Mouse (Mus musculus) limb, embryonic 11.5 days (tissue): ENCODE measurements at regions not wholly inside any gene's neighbourhood (a gene's known extent, or its start where the extent isn't known, plus 50 kb on each side); places are given as distances from the start of the nearest gene placed in this dataset.

Source experiments
- ATAC-seq: fragments of 200-750 bp; cut with Nextera tagmentation; 2 replicates; pipeline ENCODE4 v1.8.0; 2017; ENCODE audit warnings: low read depth; ENCODE audit not compliant: insufficient number of reproducible peaks, low FRiP score, low TSS enrichment
- DNase-seq: peaks from one replicate; pipeline ENCODE4 v3.0.0-alpha.2; 2015; ENCODE audit warnings: low spot score
- H3K27ac ChIP-seq: fragments of 300-500 bp; sonication (generic); replicated peaks from 2 replicates; pipeline ENCODE4 v1.5.1; 2014; ENCODE audit warnings: low read depth, mild to moderate bottlenecking, low read length
- H3K27me3 ChIP-seq: fragments of 300-500 bp; sonication (generic); 2 replicates; pipeline ENCODE4 v1.6.1; 2014; ENCODE audit warnings: mild to moderate bottlenecking, low read length, mixed read lengths; ENCODE audit not compliant: control insufficient read depth, insufficient read depth
- H3K36me3 ChIP-seq: fragments of 300-500 bp; sonication (generic); 2 replicates; pipeline ENCODE4 v1.6.1; 2014; ENCODE audit warnings: mild to moderate bottlenecking, low read length, moderate library complexity, mixed read lengths; ENCODE audit not compliant: control insufficient read depth, insufficient read depth
- H3K4me1 ChIP-seq: fragments of 300-500 bp; sonication (generic); 2 replicates; pipeline ENCODE4 v1.6.1; 2014; ENCODE audit warnings: low read length, mixed read lengths; ENCODE audit not compliant: control insufficient read depth, insufficient read depth
- H3K4me2 ChIP-seq: fragments of 300-500 bp; sonication (generic); 2 replicates; pipeline ENCODE4 v1.6.1; 2014; ENCODE audit warnings: low read depth, mild to moderate bottlenecking, moderate library complexity; ENCODE audit not compliant: severe bottlenecking
- H3K4me3 ChIP-seq: fragments of 300-500 bp; sonication (generic); 2 replicates; pipeline ENCODE4 v1.5.1; 2014; ENCODE audit warnings: low read depth, low read length
- H3K9ac ChIP-seq: fragments of 300-500 bp; sonication (generic); 2 replicates; pipeline ENCODE4 v1.6.1; 2014; ENCODE audit warnings: mild to moderate bottlenecking, low read length
- H3K9me3 ChIP-seq: fragments of 300-500 bp; sonication (generic); 2 replicates; pipeline ENCODE4 v1.6.1; 2016; ENCODE audit warnings: low read length; ENCODE audit not compliant: control insufficient read depth
- WGBS: fragments of 180-500 bp; shearing (Covaris S2); extraction: QIAGEN DNeasy Blood & Tissue Kit; methylation state at CpG from one replicate; pipeline ENCODE4 v1.1.7; 2014; 5-methylcytosine and 5-hydroxymethylcytosine counted together

- H3K9me3 ChIP-seq, result no peaks in the 10 kb centered on the region
- 15% methylated on average over 9 of the region's 9 CpGs for WGBS
- no peaks in the 10 kb centered on the region for H3K27me3 ChIP-seq
- peak overlapping the region; percentile 53 for H3K4me2 ChIP-seq
- H3K4me1 ChIP-seq, result peaks cover 18% of the 10 kb centered on the region; the same call in 1 of the 2 replicates
- no peaks in the 10 kb centered on the region for H3K36me3 ChIP-seq
- no peak overlapping the region for H3K27ac ChIP-seq
- DNase-seq (peak; percentile 48), ATAC-seq (peak; percentile 58; the same call in 1 of the 2 replicates)
- H3K9ac ChIP-seq, result no peak overlapping the region
- H3K4me3 ChIP-seq, result peak overlapping the region; percentile 15; the same call in 1 of the 2 replicates
Measured at GRCm38 (mm10) chr8:26352541-26353010, 233.2 kb downstream of the Gm45692 start.

DNA sequence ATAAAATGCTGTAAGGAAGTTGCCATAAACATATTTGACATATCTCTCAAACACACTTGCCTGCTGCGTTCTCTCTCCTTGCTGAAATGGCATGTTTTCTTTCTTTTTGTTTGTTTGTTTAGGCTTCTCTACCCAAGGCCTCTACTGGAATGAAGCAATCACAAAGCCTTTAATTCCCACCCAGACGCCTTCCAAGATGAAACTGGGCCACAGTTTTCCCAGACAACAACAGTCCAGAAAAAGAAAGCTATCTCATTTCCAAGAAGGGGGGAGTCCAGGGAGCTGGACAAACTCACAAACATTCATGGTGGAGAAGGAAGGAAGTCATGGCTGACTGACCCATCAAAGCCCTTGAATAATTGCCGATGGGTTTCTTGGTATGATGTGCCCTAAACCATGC lies 234.1 kb downstream of the Gm45692 start:
- H3K4me1 ChIP-seq, result peaks cover 18% of the 10 kb centered on the region; the same call in 1 of the 2 replicates

GRCm38 (mm10) chr8:26354516-26354915 lies 235.2 kb downstream of the Gm45692 start:
- H3K27me3 ChIP-seq, result no peaks in the 10 kb centered on the region
- WGBS, result 16% methylated on average over 4 of the region's 4 CpGs
- peaks cover 18% of the 10 kb centered on the region; the same call in 1 of the 2 replicates for H3K4me1 ChIP-seq
- H3K4me2 ChIP-seq, result no peak overlapping the region
- H3K36me3 ChIP-seq, result no peaks in the 10 kb centered on the region
- no peak overlapping the region for H3K9ac ChIP-seq
- H3K27ac ChIP-seq, result no peak overlapping the region
- ATAC-seq, result no peak
- no peak overlapping the region for H3K4me3 ChIP-seq
- no peaks in the 10 kb centered on the region for H3K9me3 ChIP-seq
- DNase-seq, result no peak

More for the DNA sequence above, 234.1 kb downstream of the Gm45692 start:
- no peaks in the 10 kb centered on the region for H3K27me3 ChIP-seq
- H3K27ac ChIP-seq, result no peak overlapping the region
- ATAC-seq (no peak), DNase-seq (no peak)
- no peak overlapping the region for H3K4me2 ChIP-seq
- H3K9me3 ChIP-seq, result no peaks in the 10 kb centered on the region
- H3K4me3 ChIP-seq, result no peak overlapping the region
- no peak overlapping the region for H3K9ac ChIP-seq
- 67% methylated on average over 3 of the region's 3 CpGs for WGBS
- no peaks in the 10 kb centered on the region for H3K36me3 ChIP-seq

DNA sequence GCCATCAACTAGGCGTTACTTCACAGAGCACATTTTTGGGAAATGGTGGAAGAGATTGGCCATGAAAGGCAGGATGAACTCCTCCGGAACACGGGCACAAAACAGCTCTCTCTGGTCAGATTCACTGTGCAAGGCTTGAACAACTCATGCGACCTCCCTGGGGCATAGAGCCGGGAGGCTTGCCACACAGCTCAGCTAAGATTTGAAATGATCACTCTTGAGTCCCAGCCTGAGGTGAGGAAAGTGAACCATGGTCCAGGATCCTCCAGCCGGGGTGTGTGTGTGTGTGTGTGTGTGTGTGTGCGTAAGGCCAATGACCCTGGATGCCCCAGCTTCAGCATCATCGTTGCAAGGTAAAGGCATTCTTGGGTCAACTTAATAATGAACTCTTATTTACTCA lies 237.5 kb downstream of the Gm45692 start:
- no peak for DNase-seq
- Histone ChIP-seq H3K9ac (no peak overlapping the region), H3K9me3 (no peaks in the 10 kb centered on the region), H3K36me3 (no peaks in the 10 kb centered on the region), H3K4me2 (no peak overlapping the region), H3K27me3 (no peaks in the 10 kb centered on the region), H3K4me3 (no peak overlapping the region), H3K27ac (no peak overlapping the region), H3K4me1 (peaks cover 11% of the 10 kb centered on the region; the same call in 1 of the 2 replicates)
- WGBS, result 74% methylated on average over 8 of the region's 8 CpGs
- ATAC-seq, result no peak

DNA sequence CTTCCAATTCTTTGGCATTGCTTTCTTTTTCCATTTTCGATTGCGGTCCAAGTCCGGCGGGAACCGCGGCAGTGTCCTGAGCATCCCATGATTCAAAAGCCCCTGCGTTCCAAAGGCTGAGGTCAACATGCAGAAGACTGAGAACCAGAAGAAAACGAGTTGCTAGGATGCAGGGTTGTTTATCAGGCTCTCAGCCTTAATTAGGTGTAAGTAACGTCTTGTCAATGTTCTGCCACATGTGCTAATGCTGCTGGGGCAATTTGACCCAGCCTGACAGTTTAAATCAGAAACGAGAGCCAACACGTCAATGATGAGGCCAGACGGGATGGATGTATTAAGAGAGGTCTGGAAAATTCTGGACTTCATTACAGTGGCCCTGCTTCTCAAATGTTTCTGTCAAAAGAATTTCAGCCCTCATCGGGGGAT lies 239.4 kb downstream of the Gm45692 start:
- no peak overlapping the region for H3K4me3 ChIP-seq
- H3K27ac ChIP-seq, result no peak overlapping the region
- no peak for ATAC-seq
- H3K36me3 ChIP-seq, result no peaks in the 10 kb centered on the region
- H3K4me2 ChIP-seq, result no peak overlapping the region
- no peak overlapping the region for H3K9ac ChIP-seq
- peaks cover 2% of the 10 kb centered on the region; the same call in 1 of the 2 replicates for H3K27me3 ChIP-seq
- DNase-seq, result peak; percentile 53
- WGBS, result 34% methylated on average over 13 of the region's 13 CpGs
- peaks cover 4% of the 10 kb centered on the region; the same call in 1 of the 2 replicates for H3K4me1 ChIP-seq
- H3K9me3 ChIP-seq, result no peaks in the 10 kb centered on the region

- no peak overlapping the region for H3K9ac ChIP-seq
- 92% methylated on average over 5 of the region's 5 CpGs for WGBS
- H3K4me1 ChIP-seq, result no peaks in the 10 kb centered on the region
- DNase-seq, result no peak
- no peaks in the 10 kb centered on the region for H3K9me3 ChIP-seq
- no peak overlapping the region for H3K4me2 ChIP-seq
- no peaks in the 10 kb centered on the region for H3K36me3 ChIP-seq
- H3K4me3 ChIP-seq, result no peak overlapping the region
- H3K27me3 ChIP-seq, result peaks cover 2% of the 10 kb centered on the region; the same call in 1 of the 2 replicates
- no peak for ATAC-seq
- H3K27ac ChIP-seq, result no peak overlapping the region
Measured at GRCm38 (mm10) chr8:26362366-26362765, 243.0 kb downstream of the Gm45692 start.

DNA sequence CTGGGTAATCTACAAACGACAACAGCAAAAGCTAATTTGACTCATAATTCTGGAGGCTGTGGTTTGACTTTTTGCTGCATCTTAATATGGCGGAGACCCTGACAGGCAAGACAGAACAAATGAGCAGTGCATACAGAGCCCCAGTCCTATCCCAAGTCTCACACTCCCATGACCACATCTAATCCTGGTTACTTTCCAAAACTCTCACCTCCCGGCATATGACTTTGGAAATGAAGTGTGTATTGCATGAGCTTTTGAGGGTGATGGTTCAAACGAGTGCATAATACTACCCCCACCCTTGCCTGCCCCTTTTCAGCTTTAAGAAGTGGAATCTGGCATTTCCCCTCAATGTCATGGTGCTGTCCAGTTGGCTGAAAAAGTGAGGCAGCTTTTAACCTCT lies 244.3 kb downstream of the Gm45692 start:
- H3K36me3 ChIP-seq, result no peaks in the 10 kb centered on the region
- no peak overlapping the region for H3K9ac ChIP-seq
- H3K4me3 ChIP-seq, result no peak overlapping the region
- H3K27me3 ChIP-seq, result peaks cover 2% of the 10 kb centered on the region; the same call in 1 of the 2 replicates
- 84% methylated on average over 4 of the region's 4 CpGs for WGBS
- no peak overlapping the region for H3K4me2 ChIP-seq
- H3K27ac ChIP-seq, result no peak overlapping the region
- no peaks in the 10 kb centered on the region for H3K4me1 ChIP-seq
- no peaks in the 10 kb centered on the region for H3K9me3 ChIP-seq
- ATAC-seq (no peak), DNase-seq (no peak)

DNA sequence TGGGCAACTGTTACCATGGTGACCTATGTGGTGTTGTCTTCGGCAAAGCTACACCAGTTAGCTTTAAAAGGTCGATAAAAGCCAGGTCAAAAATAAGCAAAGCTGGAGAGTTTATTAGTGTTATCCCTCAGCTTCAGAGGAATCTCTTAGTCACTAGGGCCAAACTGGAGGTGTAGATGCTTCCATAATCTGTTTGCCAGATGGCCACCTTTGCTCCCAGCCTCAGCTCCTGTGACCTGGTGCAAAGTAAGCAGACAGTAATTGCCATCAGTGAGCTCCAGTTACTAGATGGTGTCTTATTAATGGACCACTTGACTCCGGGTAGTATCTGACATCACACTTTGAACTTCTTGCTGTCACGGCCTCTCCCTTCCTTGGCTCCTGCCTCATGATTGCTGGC lies 245.3 kb downstream of the Gm45692 start:
- H3K4me2 ChIP-seq, result no peak overlapping the region
- no peaks in the 10 kb centered on the region for H3K36me3 ChIP-seq
- DNase-seq, result no peak
- ATAC-seq, result no peak
- no peaks in the 10 kb centered on the region for H3K9me3 ChIP-seq
- no peak overlapping the region for H3K9ac ChIP-seq
- peaks cover 2% of the 10 kb centered on the region; the same call in 1 of the 2 replicates for H3K27me3 ChIP-seq
- H3K4me1 ChIP-seq, result no peaks in the 10 kb centered on the region
- H3K4me3 ChIP-seq, result no peak overlapping the region
- WGBS, result 36% methylated on average over 4 of the region's 4 CpGs
- H3K27ac ChIP-seq, result no peak overlapping the region

DNA sequence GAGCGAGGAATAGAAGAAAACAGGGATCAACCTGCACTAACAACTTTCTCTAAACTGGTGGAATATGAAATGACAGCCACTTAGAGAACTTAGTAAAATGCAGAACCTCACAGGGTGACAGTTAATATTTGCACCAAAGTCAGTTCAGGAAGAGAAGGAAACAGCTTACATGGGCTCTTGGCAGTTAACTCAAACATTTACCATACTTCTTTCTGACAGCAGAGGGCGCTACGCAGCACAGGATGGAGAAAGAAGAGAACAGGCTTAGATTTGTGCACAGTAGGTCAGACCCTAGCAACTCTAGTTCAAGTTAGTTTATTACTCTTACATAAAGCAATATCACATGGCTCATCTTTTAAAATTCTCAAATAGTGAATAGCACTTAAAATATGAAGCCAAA lies 261.3 kb downstream of the Gm45692 start:
- 0 out of 2 replicates have a peak, but pooled peaks cover 2% of the 10 kb centered on the region for H3K9me3 ChIP-seq
- no peak overlapping the region for H3K4me3 ChIP-seq
- peaks cover 2% of the 10 kb centered on the region; the same call in 1 of the 2 replicates for H3K4me1 ChIP-seq
- H3K36me3 ChIP-seq, result no peaks in the 10 kb centered on the region
- H3K27me3 ChIP-seq, result no peaks in the 10 kb centered on the region
- WGBS, result 32% methylated on average over 3 of the region's 3 CpGs
- no peak overlapping the region for H3K27ac ChIP-seq
- ATAC-seq (no peak), DNase-seq (peak; percentile 70)
- no peak overlapping the region for H3K9ac ChIP-seq
- no peak overlapping the region for H3K4me2 ChIP-seq
